Mouse (Mus musculus) heart, adult 9 months (tissue): ENCODE measurements around the gene Tanc1.

Source experiments
- DNase-seq, 2 experiments: peaks; one replicate each; pipeline ENCODE4 v3.0.0; 2022; ENCODE audit warnings: low spot score in 2 of 2

Gene Tanc1

DNA sequence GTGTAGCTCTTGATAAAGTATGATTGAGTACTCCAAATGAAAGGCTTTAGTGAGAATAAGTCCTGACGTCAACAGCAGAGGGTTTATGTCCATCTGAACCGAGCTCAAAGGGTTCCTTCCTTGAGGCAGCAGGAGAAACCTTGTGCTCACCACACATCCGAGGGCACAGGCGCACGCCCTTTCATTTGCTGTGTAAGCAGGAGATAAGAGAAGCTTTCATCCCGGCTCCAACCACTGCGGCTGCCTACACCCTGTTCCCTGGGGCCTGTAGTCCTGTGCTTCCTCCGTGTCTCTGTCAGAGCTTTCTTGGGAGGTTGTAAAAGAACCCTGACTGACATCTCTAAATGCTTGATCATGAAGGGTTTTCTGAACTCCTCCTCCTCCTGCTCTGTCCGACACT, 181.5 kb downstream of the Tanc1 start:
- DNase-seq: no peak

GRCm38 (mm10) chr2:59794838-59795237, 183.0 kb downstream of the Tanc1 start:
- no peak for DNase-seq

DNA sequence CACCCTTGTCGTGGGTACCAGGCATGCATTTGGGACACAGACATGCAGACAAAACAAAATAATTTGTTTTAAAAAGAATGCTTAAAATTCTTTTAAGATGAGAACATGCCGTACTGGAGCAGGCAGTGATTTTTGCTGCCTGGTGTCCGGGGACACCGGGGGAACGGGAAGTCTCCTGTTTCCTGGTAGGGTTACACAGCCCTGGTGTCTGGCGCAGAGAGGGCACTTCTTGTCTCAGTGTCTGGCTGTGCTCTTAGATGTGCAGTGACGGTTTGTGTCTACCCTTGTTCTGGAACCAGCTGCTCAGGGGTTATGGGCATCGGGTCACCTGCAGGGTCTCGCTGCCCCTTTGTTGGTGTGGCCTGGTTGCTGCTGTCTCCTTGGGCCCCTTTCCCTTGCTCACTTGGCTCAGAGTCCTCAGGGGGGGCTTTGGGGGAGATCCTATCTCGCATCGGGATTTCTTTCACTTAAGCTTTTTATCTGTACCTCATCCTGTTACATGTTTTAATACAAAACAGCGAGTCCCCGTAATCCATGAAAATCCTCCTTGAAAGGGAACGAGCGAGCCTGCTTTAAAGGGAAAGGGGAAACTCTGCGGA, 187.2 kb downstream of the Tanc1 start:
- peak in 1 of 2 experiments; percentile 43 for DNase-seq

GRCm38 (mm10) chr2:59799572-59799971, 187.7 kb downstream of the Tanc1 start:
- DNase-seq: no peak

DNA sequence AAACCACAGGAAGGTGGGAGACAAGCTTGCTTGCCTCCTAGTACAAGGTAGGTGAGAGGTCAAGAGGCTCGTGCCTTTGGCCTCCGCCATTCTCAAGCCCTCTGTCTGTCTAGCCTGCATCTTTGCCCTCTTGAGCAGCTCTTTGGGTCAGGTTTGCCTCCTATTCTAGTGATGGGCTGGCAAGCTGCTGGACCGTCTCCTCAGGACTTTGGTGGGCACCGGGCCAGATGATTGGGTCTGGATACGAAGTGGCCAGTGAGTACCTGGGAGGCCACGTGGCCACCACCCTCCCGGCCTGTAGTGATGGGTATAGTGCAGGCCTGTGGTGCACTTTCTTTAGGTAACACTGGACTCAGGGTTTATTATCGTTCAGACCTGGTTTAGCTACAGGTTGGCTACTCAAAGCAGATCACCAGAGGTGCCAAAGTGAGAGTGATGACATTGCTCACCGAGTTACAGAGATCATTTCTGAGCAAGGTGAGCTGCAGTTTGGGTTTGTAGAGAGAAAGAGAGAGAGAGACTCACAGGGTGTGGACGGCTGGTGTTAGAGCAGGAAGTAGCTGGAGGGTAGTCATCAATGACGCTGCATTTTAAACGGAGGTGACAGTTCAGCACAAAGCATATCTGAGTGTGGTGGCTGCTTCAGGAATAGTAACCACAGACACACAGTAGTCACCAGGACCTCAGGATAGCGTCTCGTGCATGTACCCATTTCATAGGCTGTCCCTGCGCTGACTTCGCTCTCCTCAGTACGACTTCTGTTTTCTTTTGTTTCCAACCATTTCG, 188.8 kb downstream of the Tanc1 start:
- no peak for DNase-seq

- peak in 1 of 2 experiments; percentile 33 for DNase-seq
These were observed 191.0 kb downstream of the Tanc1 start for GRCm38 (mm10) chr2:59802722-59803387.

DNA sequence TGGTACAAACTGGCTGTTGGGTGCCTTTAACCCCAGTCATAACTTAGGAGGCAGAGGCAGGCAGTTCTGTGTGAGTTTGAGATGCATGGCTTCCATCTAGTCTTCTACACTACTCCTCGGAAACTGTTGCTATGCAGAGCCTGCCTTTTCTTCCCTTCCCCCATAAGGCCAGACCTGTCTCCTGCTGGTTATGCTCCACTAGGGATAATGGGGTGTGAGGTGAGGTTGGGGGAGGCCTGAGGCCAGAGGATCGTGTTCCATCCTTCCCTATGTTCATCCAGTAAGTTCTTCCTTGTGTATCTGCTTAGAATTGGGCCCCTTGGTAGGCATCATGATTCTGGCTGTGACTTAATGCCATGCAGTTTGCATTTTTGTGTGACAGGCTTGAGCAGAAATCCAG, 193.8 kb downstream of the Tanc1 start:
- no peak for DNase-seq

DNA sequence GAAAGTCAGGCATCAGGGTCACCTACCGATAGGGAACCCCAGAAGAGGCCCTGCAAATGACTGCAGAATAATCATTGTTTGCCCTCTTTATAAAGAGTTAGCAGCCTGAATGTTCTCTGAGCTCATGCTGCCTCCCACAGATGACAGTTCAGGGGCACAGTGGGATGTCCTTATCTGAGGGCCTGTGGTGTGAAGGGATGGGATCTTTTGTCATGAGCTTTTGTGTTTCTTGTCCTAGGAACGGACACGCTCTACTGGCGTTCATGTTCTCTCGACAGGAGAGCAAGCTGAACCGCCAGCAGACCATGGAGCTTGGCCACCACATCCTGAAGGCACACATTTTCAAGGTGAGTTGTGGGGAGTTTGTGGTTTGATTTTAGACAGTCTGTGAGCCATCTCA, 194.2 kb downstream of the Tanc1 start:
- no peak for DNase-seq

DNA sequence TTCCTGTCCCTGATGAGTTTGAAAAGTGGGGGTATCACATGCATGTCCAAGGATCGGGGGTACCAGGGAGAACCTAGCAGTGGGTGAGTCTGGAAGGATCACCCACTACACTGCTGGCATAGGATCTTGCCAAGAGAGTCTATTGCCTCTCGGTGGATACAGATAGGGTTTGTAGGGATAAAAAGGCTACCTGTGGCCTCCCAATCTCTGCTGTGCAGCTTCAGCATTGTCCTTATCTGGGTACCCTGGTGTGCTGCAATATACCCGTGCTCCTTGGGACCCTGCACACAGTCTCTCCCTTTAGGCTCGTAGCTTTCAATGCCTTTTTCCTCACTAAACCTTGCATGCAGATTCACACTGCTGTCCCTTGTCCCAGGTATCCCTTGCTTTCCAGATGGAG, 196.8 kb downstream of the Tanc1 start:
- DNase-seq: no peak

GRCm38 (mm10) chr2:59810039-59810438, 198.2 kb downstream of the Tanc1 start:
- DNase-seq: peak in 1 of 2 experiments; percentile 43

GRCm38 (mm10) chr2:59811247-59811646, 199.4 kb downstream of the Tanc1 start:
- DNase-seq: no peak

GRCm38 (mm10) chr2:59812641-59813040, 200.8 kb downstream of the Tanc1 start:
- no peak for DNase-seq

DNA sequence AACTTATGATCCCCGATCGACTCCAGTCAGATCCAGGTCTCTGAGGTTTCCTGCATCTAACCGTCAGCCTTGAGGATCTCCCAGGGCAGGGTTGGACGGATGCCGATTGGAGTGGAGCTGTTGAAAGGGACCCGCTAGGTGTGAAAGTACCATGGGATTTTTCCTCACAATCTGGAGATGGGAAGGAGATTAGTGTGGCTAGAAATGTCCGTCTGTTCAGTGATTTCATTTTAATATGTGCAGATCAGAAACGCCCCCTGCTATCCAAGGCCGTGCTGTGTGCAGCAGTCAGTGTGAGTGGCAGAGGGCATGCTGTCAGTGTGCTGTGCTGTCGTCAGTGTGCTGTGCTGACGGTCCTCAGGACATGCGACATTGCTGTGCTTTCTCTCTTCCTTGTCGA, 201.6 kb downstream of the Tanc1 start:
- DNase-seq: no peak

GRCm38 (mm10) chr2:59814997-59815396, 203.2 kb downstream of the Tanc1 start:
- DNase-seq: no peak

DNA sequence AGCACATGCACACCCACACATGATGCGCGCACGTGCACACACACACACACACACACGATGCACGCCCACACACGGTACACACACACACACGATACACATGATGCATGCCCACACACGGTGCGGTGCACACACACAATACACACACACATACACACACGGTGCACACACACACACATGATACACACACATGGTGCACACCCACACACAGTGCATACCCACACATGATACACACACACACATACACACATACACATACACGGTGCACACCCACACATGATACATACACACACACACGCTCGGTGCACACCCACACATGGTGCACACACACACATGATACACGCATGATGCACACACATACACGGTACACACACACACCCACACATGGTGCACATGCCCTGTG, 206.8 kb downstream of the Tanc1 start:
- no peak for DNase-seq

DNA sequence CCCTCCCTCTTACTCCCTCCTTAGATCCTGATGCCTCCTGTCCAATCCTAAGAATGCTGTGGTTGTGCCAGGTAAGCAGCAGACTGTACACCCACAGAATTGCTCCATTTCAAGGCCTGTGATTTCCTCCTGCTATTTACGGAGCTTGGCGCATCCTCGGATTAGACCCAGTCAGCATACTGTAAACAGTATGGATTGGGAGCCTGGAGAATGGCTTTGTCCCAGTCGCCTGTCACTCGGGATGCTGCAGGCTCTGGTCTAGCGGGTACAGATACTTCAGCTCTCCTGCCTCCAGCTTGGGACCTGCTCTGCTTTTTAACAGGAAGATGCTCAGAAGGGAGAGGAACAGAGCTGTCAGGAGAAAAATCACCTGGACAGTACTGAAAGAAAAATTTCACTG, 207.6 kb downstream of the Tanc1 start:
- DNase-seq: no peak

DNA sequence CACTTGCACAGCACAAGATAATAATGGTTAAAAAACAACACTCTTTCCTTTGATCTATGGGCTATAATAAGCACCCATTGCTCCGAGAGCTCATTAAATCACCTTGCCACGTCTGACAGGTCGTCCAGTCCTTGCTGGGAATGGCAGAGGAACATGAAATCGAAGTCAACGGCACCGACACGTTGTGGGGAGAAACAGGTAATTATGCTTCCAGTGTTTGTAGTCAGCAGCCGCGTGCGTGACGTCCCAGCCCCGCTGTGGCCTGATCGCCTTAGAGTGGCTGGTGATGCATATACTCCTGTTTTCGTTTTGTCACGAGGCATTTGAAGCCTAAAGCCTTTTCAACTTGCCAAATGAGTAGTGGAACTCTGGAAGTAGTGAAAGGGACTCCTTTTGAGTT, 208.2 kb downstream of the Tanc1 start:
- DNase-seq: no peak

DNA sequence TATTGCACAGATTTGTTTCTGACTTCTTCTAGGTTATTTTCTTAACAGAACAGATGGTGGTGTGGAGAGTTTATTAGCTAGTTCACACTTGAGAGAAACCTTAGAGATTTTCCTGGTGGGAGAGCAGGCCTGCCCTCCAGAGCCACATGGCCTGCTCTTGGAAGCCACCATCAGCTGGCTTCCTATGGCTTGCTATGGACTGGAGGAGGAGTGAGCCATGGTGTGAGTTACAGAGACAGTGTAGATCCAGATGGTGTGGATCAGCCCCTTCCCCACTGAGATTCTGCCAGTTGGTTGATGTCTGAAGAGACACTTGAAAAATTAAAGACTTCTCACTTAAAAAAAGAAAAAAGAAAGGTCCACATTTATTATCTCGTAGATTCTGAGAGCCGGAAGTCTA, 209.2 kb downstream of the Tanc1 start:
- no peak for DNase-seq

DNA sequence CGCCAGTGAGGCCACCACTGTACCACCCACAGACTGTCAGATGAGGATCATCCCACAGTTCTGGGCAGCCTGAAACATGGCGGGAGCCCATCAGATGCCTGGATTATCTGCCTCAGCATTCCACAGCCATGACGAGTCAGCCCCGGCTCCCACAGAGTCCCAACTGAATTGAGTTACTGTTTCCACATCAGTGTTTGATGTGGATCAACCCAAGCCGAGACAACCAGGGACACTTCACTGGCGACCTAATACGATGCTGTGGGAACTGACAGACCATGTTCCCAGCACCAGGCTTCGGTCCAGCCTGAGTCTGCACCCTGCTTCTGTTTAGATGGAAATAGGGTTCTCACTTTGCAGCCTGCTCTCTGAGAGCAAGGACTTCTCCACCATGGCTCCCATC, 212.4 kb downstream of the Tanc1 start:
- peak; percentile 63 to 69 for DNase-seq

DNA sequence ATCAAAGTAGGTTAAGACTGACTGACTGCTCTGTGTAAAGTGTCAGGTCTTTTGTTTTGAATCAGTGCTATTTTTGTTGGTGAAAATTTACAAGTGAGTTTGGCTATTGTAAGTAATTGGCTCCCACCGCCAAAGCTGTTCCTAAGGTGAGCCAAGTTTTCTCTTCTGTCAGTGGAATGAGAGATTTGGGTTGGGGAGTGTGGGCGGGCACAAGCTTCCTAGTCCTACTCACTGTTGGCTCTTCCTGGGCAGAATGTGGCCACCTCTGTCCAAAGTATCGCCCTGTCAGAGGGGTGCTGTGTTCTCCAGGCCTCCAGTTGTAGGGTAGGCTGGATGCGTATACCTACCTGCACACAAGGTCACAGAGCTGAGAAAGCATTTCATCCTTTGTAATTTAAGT, 213.5 kb downstream of the Tanc1 start:
- no peak for DNase-seq

DNA sequence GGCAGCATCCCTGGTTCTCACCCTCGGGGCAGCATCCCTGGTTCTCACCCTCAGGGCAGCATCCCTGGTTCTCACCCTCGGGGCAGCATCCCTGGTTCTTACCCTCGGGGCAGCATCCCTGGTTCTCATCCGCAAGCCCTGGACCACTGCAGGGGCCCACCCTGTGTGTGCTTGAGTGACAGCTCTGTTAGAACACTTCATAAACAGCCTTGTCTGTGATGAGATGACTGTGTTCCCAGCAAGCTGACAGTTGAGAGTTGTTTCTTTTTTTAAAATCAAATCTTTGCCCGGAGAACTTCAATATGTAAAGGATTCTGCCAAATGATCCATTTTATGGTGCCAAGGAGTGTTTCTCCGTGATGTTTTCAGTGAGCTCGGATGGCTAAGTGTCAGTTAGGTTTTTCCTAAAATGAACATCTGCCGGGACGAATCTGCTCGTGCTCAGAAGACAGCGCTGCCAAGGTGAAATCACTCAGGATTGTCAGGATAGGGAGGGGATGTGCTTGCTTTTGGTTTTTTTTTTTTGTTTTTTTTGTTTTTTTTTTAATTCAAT, 216.3 kb downstream of the Tanc1 start:
- DNase-seq: no peak

DNA sequence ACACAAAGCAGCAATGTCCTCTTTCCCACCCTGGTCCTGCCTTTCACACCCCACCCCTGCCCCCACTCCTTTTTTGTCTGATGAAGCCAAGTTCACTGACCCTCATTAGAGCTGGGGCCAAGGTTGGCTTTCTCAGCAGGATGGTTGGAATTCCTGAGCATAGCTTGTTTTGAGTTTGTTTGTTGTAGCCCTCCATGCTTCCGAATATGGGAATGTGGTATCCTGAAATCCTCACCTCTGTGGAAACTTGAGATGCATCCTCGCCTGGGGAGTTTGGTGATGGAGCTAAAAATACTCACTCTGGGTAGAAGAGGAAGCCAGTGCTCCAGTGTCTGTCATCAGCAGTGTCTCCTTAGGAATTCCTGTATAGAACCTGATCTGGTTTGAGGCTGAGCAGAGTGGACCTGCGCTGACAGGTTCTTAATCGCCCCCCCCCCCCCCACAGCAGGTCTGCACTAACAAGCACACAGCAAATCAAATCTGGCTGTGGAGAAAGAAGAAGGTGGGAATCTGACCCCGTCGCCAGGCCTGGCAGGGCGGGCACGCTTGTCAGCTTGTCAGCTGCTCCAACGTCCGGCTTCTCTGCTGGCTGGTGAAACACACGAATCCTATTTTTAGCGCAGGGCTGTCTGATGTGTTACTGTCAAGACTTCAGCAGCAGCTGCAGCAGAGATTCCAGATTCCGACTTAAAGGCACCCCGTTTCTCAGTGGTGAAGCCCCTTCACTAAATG, 217.1 kb downstream of the Tanc1 start:
- peak; percentile 69 to 76 for DNase-seq
